Mouse (Mus musculus) C2C12 (cell line): ENCODE measurements around the gene Gimap7.

Experiments
- CTCF ChIP-seq: IDR thresholded peaks from one replicate; pipeline ENCODE4 v1.5.1; 2011; ENCODE audit not compliant: control insufficient read depth, insufficient read depth, insufficient read length
- MAX ChIP-seq: IDR thresholded peaks from one replicate; pipeline ENCODE4 v1.6.1; 2011; ENCODE audit warnings: mild to moderate bottlenecking, control low read depth
- USF1 ChIP-seq: IDR thresholded peaks from one replicate; pipeline ENCODE4 v1.6.1; 2011; ENCODE audit warnings: low read depth, mild to moderate bottlenecking, control low read depth, moderate library complexity

- no peak for TF ChIP-seq CTCF
- TF ChIP-seq USF1: no peak
- TF ChIP-seq MAX: no peak
Observed at GRCm38 (mm10) chr6:48689320-48689719, 29.1 kb upstream of the Gimap7 start.
